Mouse (Mus musculus): Measurements from ENCODE around the gene F10.

GRCm38 (mm10) chr8:13037569-13037968 is 461 bp downstream of the F10 start:
- TF ChIP-seq E2F4 (IDR thresholded peaks at IDR 0.05; ENCODE audit: insufficient read depth) (no peak), TCF12 (IDR thresholded peaks at IDR 0.05; ENCODE audit: insufficient read depth, poor library complexity, severe bottlenecking) (no peak), SRF (IDR thresholded peaks at IDR 0.05; ENCODE audit: control insufficient read depth, insufficient read length, low read depth) (no peak), USF1 (IDR thresholded peaks at IDR 0.05; ENCODE audit: low read depth) (no peak), CEBPB (IDR thresholded peaks at IDR 0.05; ENCODE audit: insufficient read depth, poor library complexity, severe bottlenecking) (no peak)
